Mouse (Mus musculus): ENCODE measurements at regions not wholly inside any gene's neighbourhood (a gene's known extent, or its start where the extent isn't known, plus 50 kb on each side); places are given as distances from the start of the nearest gene placed in this dataset.

- 66% methylated on average over 6 of the region's 6 CpGs for WGBS
- Histone ChIP-seq H3K4me3 (ENCODE audit: low read depth, low read length) (no peak overlapping the region), H3K9ac (ENCODE audit: low read depth, low read length) (no peak overlapping the region), H3K36me3 (ENCODE audit: control insufficient read depth, insufficient read depth, low read length) (no peaks in the 10 kb centered on the region), H3K9me3 (ENCODE audit: control insufficient read depth, low read length) (no peaks in the 10 kb centered on the region), H3K27me3 (replicated peaks; ENCODE audit: control insufficient read depth, insufficient read depth, low read length) (no peaks in the 10 kb centered on the region), H3K4me2 (ENCODE audit: low read depth, low read length) (no peak overlapping the region), H3K4me1 (ENCODE audit: control insufficient read depth, insufficient read depth, low read length) (0 out of 2 replicates have a peak, but pooled peaks cover 3% of the 10 kb centered on the region), H3K27ac (replicated peaks; ENCODE audit: low read depth, low read length) (no peak overlapping the region)
- DNase-seq (ENCODE audit: low spot score) (no peak), ATAC-seq (ENCODE audit: low read depth) (no peak)
These were observed 358.6 kb downstream of the Sec23a start for GRCm38 (mm10) chr12:58653222-58653621.

DNA sequence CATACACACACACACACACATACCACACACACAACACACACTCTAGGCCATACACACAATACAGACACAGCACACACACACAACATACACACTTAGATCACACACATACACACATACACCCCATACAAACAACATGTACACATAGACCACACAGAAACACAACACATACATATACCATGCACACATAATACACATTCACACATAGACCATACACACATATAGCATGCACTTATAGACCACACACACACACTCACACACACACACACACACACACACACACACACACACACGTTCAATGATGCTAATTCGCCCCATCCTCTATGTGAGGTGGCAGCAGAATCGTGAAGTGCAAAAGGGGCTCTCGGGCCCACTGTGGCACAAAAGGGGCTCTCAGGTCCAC, 359.1 kb downstream of the Sec23a start:
- H3K9ac ChIP-seq (ENCODE audit: low read depth, low read length), result no peak overlapping the region
- DNase-seq (ENCODE audit: low spot score), result no peak
- no peak overlapping the region for H3K4me3 ChIP-seq (ENCODE audit: low read depth, low read length)
- H3K4me1 ChIP-seq (ENCODE audit: control insufficient read depth, insufficient read depth, low read length), result 0 out of 2 replicates have a peak, but pooled peaks cover 3% of the 10 kb centered on the region
- 88% methylated on average over 4 of the region's 4 CpGs for WGBS
- no peak overlapping the region for H3K4me2 ChIP-seq (ENCODE audit: low read depth, low read length)
- H3K27ac ChIP-seq (replicated peaks; ENCODE audit: low read depth, low read length), result no peak overlapping the region
- no peak for ATAC-seq (ENCODE audit: low read depth)
- no peaks in the 10 kb centered on the region for H3K9me3 ChIP-seq (ENCODE audit: control insufficient read depth, low read length)
- no peaks in the 10 kb centered on the region for H3K36me3 ChIP-seq (ENCODE audit: control insufficient read depth, insufficient read depth, low read length)
- H3K27me3 ChIP-seq (replicated peaks; ENCODE audit: control insufficient read depth, insufficient read depth, low read length), result no peaks in the 10 kb centered on the region

GRCm38 (mm10) chr12:58648322-58648721, 363.5 kb downstream of the Sec23a start:
- WGBS, result 56% methylated on average over 4 of the region's 4 CpGs
- Histone ChIP-seq H3K36me3 (ENCODE audit: control insufficient read depth, insufficient read depth, low read length) (no peaks in the 10 kb centered on the region), H3K4me1 (ENCODE audit: control insufficient read depth, insufficient read depth, low read length) (no peaks in the 10 kb centered on the region), H3K4me3 (ENCODE audit: low read depth, low read length) (no peak overlapping the region), H3K9ac (ENCODE audit: low read depth, low read length) (no peak overlapping the region), H3K27me3 (replicated peaks; ENCODE audit: control insufficient read depth, insufficient read depth, low read length) (no peaks in the 10 kb centered on the region), H3K4me2 (ENCODE audit: low read depth, low read length) (no peak overlapping the region), H3K27ac (replicated peaks; ENCODE audit: low read depth, low read length) (no peak overlapping the region), H3K9me3 (ENCODE audit: control insufficient read depth, low read length) (no peaks in the 10 kb centered on the region)
- ATAC-seq (ENCODE audit: low read depth), result no peak
- DNase-seq (ENCODE audit: low spot score), result no peak

DNA sequence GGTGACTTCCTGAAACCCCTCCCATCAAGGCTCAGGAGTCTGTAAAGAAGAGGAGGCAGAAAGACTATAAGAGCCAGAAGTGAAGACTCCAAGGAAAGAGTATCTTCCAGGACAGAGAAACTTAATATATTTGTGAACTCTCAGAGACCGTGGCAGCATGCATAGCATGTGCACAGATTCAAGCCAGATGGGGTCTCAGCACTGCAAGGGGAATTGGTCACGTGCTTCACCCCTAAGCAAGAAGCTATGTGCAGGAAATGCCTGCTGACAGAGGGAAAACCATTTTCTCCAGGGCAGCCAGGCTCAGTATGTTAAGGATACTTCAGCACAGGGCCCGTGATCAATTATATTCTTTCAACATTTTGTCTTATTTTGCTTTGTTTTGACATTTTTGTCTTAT, 368.0 kb downstream of the Sec23a start:
- 0 out of 2 replicates have a peak, but pooled peaks cover 6% of the 10 kb centered on the region for H3K4me1 ChIP-seq (ENCODE audit: control insufficient read depth, insufficient read depth, low read length)
- ATAC-seq (ENCODE audit: low read depth), result peak; percentile 60; the same call in 1 of the 2 replicates
- H3K27me3 ChIP-seq (replicated peaks; ENCODE audit: control insufficient read depth, insufficient read depth, low read length), result no peaks in the 10 kb centered on the region

DNA sequence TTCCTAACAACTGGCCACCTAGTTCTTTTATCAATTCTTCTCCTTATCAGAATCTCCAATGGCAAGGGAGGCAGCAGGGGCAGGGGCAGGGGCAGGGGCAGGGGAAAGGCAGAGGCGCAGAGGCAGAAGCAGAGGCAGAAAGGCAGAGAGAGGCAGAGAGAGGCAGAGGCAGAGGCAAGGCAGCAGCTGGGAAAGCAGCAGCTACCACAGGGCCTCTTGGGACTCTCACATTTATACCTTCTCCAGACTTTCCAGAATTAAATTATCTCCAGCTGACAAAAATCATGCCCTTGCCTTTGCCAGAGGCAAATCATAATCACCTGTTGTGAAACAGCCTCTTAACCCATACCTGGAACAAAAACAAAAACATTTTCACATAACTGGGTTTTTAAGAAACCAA, 370.4 kb upstream of the Clec14a start:
- Histone ChIP-seq H3K4me3 (ENCODE audit: low read depth, low read length) (no peak overlapping the region), H3K36me3 (ENCODE audit: control insufficient read depth, insufficient read depth, low read length) (no peaks in the 10 kb centered on the region), H3K27ac (replicated peaks; ENCODE audit: low read depth, low read length) (no peak overlapping the region), H3K27me3 (replicated peaks; ENCODE audit: control insufficient read depth, insufficient read depth, low read length) (no peaks in the 10 kb centered on the region), H3K9ac (ENCODE audit: low read depth, low read length) (no peak overlapping the region), H3K4me2 (ENCODE audit: low read depth, low read length) (no peak overlapping the region), H3K4me1 (ENCODE audit: control insufficient read depth, insufficient read depth, low read length) (0 out of 2 replicates have a peak, but pooled peaks cover 6% of the 10 kb centered on the region), H3K9me3 (ENCODE audit: control insufficient read depth, low read length) (no peaks in the 10 kb centered on the region)
- DNase-seq (ENCODE audit: low spot score), result peak; percentile 63
- no peak for ATAC-seq (ENCODE audit: low read depth)
- WGBS, result 63% methylated on average over 1 of the region's 1 CpGs

More for the DNA sequence above, 368.0 kb downstream of the Sec23a start:
- 23% methylated on average over 3 of the region's 3 CpGs for WGBS
- no peak overlapping the region for H3K27ac ChIP-seq (replicated peaks; ENCODE audit: low read depth, low read length)
- no peaks in the 10 kb centered on the region for H3K36me3 ChIP-seq (ENCODE audit: control insufficient read depth, insufficient read depth, low read length)
- peak; percentile 77 for DNase-seq (ENCODE audit: low spot score)
- no peak overlapping the region for H3K4me2 ChIP-seq (ENCODE audit: low read depth, low read length)
- H3K4me3 ChIP-seq (ENCODE audit: low read depth, low read length), result no peak overlapping the region
- H3K9me3 ChIP-seq (ENCODE audit: control insufficient read depth, low read length), result no peaks in the 10 kb centered on the region
- H3K9ac ChIP-seq (ENCODE audit: low read depth, low read length), result no peak overlapping the region

DNA sequence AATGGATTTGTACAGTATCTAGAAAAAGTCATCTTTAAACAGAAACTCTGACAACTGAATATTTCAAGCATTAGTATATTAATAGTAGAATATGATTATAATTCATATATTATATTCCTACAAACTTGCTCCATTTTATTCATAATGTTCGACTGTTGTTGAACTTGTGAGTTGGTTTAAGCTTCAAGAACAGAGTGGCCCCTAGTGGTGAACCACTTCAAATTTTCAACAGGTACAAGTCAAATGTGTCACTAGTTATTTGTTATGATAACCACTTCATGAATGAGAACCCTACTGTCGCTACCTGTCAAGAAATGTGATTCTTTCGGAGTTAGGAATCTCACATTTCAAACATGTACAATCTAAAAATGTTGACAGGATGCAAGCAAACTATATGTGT, 369.2 kb upstream of the Clec14a start:
- 0 out of 2 replicates have a peak, but pooled peaks cover 6% of the 10 kb centered on the region for H3K4me1 ChIP-seq (ENCODE audit: control insufficient read depth, insufficient read depth, low read length)
- 68% methylated on average over 3 of the region's 3 CpGs for WGBS
- H3K27me3 ChIP-seq (replicated peaks; ENCODE audit: control insufficient read depth, insufficient read depth, low read length), result no peaks in the 10 kb centered on the region
- H3K27ac ChIP-seq (replicated peaks; ENCODE audit: low read depth, low read length), result no peak overlapping the region
- no peak overlapping the region for H3K4me2 ChIP-seq (ENCODE audit: low read depth, low read length)
- H3K36me3 ChIP-seq (ENCODE audit: control insufficient read depth, insufficient read depth, low read length), result no peaks in the 10 kb centered on the region
- no peak for ATAC-seq (ENCODE audit: low read depth)
- no peaks in the 10 kb centered on the region for H3K9me3 ChIP-seq (ENCODE audit: control insufficient read depth, low read length)
- no peak overlapping the region for H3K9ac ChIP-seq (ENCODE audit: low read depth, low read length)
- no peak overlapping the region for H3K4me3 ChIP-seq (ENCODE audit: low read depth, low read length)
- DNase-seq (ENCODE audit: low spot score), result peak; percentile 38

- Histone ChIP-seq H3K4me2 (ENCODE audit: low read depth, low read length) (no peak overlapping the region), H3K9ac (ENCODE audit: low read depth, low read length) (no peak overlapping the region), H3K9me3 (ENCODE audit: control insufficient read depth, low read length) (no peaks in the 10 kb centered on the region), H3K4me1 (ENCODE audit: control insufficient read depth, insufficient read depth, low read length) (no peaks in the 10 kb centered on the region), H3K27ac (replicated peaks; ENCODE audit: low read depth, low read length) (no peak overlapping the region), H3K4me3 (ENCODE audit: low read depth, low read length) (no peak overlapping the region), H3K36me3 (ENCODE audit: control insufficient read depth, insufficient read depth, low read length) (no peaks in the 10 kb centered on the region), H3K27me3 (replicated peaks; ENCODE audit: control insufficient read depth, insufficient read depth, low read length) (no peaks in the 10 kb centered on the region)
- DNase-seq (ENCODE audit: low spot score) (peak; percentile 40), ATAC-seq (ENCODE audit: low read depth) (no peak)
- 54% methylated on average over 3 of the region's 3 CpGs for WGBS
These were observed 363.4 kb upstream of the Clec14a start for GRCm38 (mm10) chr12:58632529-58632928.

- Histone ChIP-seq H3K4me2 (ENCODE audit: low read depth, low read length) (no peak overlapping the region), H3K27ac (replicated peaks; ENCODE audit: low read depth, low read length) (no peak overlapping the region), H3K9ac (ENCODE audit: low read depth, low read length) (no peak overlapping the region), H3K4me3 (ENCODE audit: low read depth, low read length) (no peak overlapping the region), H3K36me3 (ENCODE audit: control insufficient read depth, insufficient read depth, low read length) (no peaks in the 10 kb centered on the region), H3K9me3 (ENCODE audit: control insufficient read depth, low read length) (no peaks in the 10 kb centered on the region), H3K27me3 (replicated peaks; ENCODE audit: control insufficient read depth, insufficient read depth, low read length) (no peaks in the 10 kb centered on the region), H3K4me1 (ENCODE audit: control insufficient read depth, insufficient read depth, low read length) (no peaks in the 10 kb centered on the region)
- no peak for ATAC-seq (ENCODE audit: low read depth)
- no peak for DNase-seq (ENCODE audit: low spot score)
- 63% methylated on average over 5 of the region's 5 CpGs for WGBS
These were observed 359.7 kb upstream of the Clec14a start for GRCm38 (mm10) chr12:58628817-58629216.

DNA sequence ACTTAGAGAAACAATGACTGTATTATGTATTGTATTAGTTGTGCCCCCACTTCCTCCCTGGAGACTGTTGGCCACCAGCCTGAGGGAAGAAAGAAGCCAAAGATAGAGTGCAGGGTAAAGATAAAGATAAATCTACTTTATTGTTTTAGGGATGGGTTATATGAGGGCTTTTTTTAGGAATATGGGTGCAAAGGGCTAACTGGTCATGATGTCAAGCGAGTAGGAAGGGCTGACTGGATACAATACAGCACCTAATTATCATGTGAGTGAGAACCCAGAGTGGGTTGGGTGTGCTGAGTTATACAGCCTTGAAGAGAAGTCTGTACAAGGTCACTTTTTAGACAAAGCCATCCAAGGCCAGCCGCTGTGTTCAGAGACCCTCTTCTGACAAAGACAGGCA, 356.1 kb upstream of the Clec14a start:
- no peak for ATAC-seq (ENCODE audit: low read depth)
- Histone ChIP-seq H3K4me3 (ENCODE audit: low read depth, low read length) (no peak overlapping the region), H3K27ac (replicated peaks; ENCODE audit: low read depth, low read length) (no peak overlapping the region), H3K4me1 (ENCODE audit: control insufficient read depth, insufficient read depth, low read length) (no peaks in the 10 kb centered on the region), H3K9ac (ENCODE audit: low read depth, low read length) (no peak overlapping the region), H3K36me3 (ENCODE audit: control insufficient read depth, insufficient read depth, low read length) (no peaks in the 10 kb centered on the region), H3K9me3 (ENCODE audit: control insufficient read depth, low read length) (no peaks in the 10 kb centered on the region), H3K27me3 (replicated peaks; ENCODE audit: control insufficient read depth, insufficient read depth, low read length) (no peaks in the 10 kb centered on the region), H3K4me2 (ENCODE audit: low read depth, low read length) (no peak overlapping the region)
- no peak for DNase-seq (ENCODE audit: low spot score)
- 64% methylated on average over 2 of the region's 2 CpGs for WGBS

Data from embryonic facial prominence, embryonic 14.5 days (tissue).